Mouse (Mus musculus): Measurements from ENCODE around the gene Gm8369.
"Not testable (repeated sequence)": the region's sequence is repeated elsewhere in the genome, so short reads cannot be mapped to it uniquely, and the experiment has no call there.

Gm8369 gene

GRCm38 (mm10) chr19:11485746-11486145 is at the start of gene Gm8369:
Gene Gm8369, plus strand, starts transcription at chr19:11485938.
- no peak for DNase-seq (ENCODE audit: low spot score in 2 of 2)

- no peak for DNase-seq (ENCODE audit: low spot score in 2 of 2)
Observed at GRCm38 (mm10) chr19:11443338-11443737, 42.4 kb upstream of the Gm8369 start, which contains the start of gene Ms4a4b. Gene Ms4a4b, plus strand, starts transcription at chr19:11443553.

- no peak for DNase-seq (ENCODE audit: low spot score in 2 of 2)
Observed at GRCm38 (mm10) chr19:11443964-11444363, 41.8 kb upstream of the Gm8369 start.

GRCm38 (mm10) chr19:11447238-11447637 is 38.5 kb upstream of the Gm8369 start:
- no peak for DNase-seq (ENCODE audit: low spot score in 2 of 2)

GRCm38 (mm10) chr19:11459041-11459440 is 26.7 kb upstream of the Gm8369 start:
- DNase-seq (ENCODE audit: low spot score in 2 of 2): not testable (repeated sequence)

- DNase-seq (ENCODE audit: low spot score in 2 of 2): peak in 1 of 2 experiments; percentile 45
Observed at GRCm38 (mm10) chr19:11464795-11465194, 20.9 kb upstream of the Gm8369 start.

GRCm38 (mm10) chr19:11466471-11466870 is 19.3 kb upstream of the Gm8369 start:
- no peak for DNase-seq (ENCODE audit: low spot score in 2 of 2)

GRCm38 (mm10) chr19:11468361-11468760 is 17.4 kb upstream of the Gm8369 start:
- peak in 1 of 2 experiments; percentile 41 for DNase-seq (ENCODE audit: low spot score in 2 of 2)

GRCm38 (mm10) chr19:11469215-11469614 is 16.5 kb upstream of the Gm8369 start, which contains the start of gene Ms4a6c:
Gene Ms4a6c, plus strand, starts transcription at chr19:11469366.
- DNase-seq (ENCODE audit: low spot score in 2 of 2): peak in 1 of 2 experiments; percentile 27

- DNase-seq (ENCODE audit: low spot score in 2 of 2): no peak
Observed at GRCm38 (mm10) chr19:11479714-11480113, 6.0 kb upstream of the Gm8369 start.

GRCm38 (mm10) chr19:11482684-11483083 is 3.1 kb upstream of the Gm8369 start:
- DNase-seq (ENCODE audit: low spot score in 2 of 2): no peak

GRCm38 (mm10) chr19:11483941-11484340 is 1.8 kb upstream of the Gm8369 start:
- DNase-seq (ENCODE audit: low spot score in 2 of 2): no peak

- DNase-seq (ENCODE audit: low spot score in 2 of 2): no peak
Observed at GRCm38 (mm10) chr19:11484388-11484787, 1.4 kb upstream of the Gm8369 start.

GRCm38 (mm10) chr19:11485266-11485665 is 472 bp upstream of the Gm8369 start:
- DNase-seq (ENCODE audit: low spot score in 2 of 2): no peak

- DNase-seq (ENCODE audit: low spot score in 2 of 2): no peak
Observed at GRCm38 (mm10) chr19:11486599-11486998, 861 bp downstream of the Gm8369 start.

- DNase-seq (ENCODE audit: low spot score in 2 of 2): no peak
Observed at GRCm38 (mm10) chr19:11491406-11492189, 5.9 kb downstream of the Gm8369 start.

- DNase-seq (ENCODE audit: low spot score in 2 of 2): no peak
Observed at GRCm38 (mm10) chr19:11492671-11493070, 6.9 kb downstream of the Gm8369 start.

GRCm38 (mm10) chr19:11494519-11494918 is 8.8 kb downstream of the Gm8369 start:
- no peak for DNase-seq (ENCODE audit: low spot score in 2 of 2)

GRCm38 (mm10) chr19:11496361-11496760 is 10.6 kb downstream of the Gm8369 start:
- no peak for DNase-seq (ENCODE audit: low spot score in 2 of 2)

GRCm38 (mm10) chr19:11497300-11497699 is 11.6 kb downstream of the Gm8369 start:
- DNase-seq (ENCODE audit: low spot score in 2 of 2): not testable (repeated sequence)

- DNase-seq (ENCODE audit: low spot score in 2 of 2): no peak
Observed at GRCm38 (mm10) chr19:11500796-11501195, 15.1 kb downstream of the Gm8369 start.

- no peak for DNase-seq (ENCODE audit: low spot score in 2 of 2)
Observed at GRCm38 (mm10) chr19:11501326-11501725, 15.6 kb downstream of the Gm8369 start.

GRCm38 (mm10) chr19:11504857-11505256 is 19.1 kb downstream of the Gm8369 start:
- no peak for DNase-seq (ENCODE audit: low spot score in 2 of 2)
